Mouse (Mus musculus): ENCODE data around the gene Senp5. TPM values are rescaled to one million over a fixed set of nuclear protein-coding genes. Genes with fewer than 3 reads are reported as not detected.
"Not testable (repeated sequence)": the region's sequence is repeated elsewhere in the genome, so short reads cannot be mapped to it uniquely, and the experiment has no call there.

Gene Senp5
- polyA plus RNA-seq, 1 experiment from 2014 or later = 11.5 TPM

- 37% methylated on average over 8 of the region's 8 CpGs for WGBS
Measured at GRCm38 (mm10) chr16:31947333-31947732, 55.8 kb downstream of the Senp5 start.

GRCm38 (mm10) chr16:31945986-31946385, 57.1 kb downstream of the Senp5 start:
- ATAC-seq (ENCODE audit: insufficient read depth, low FRiP score, low TSS enrichment); H3K27ac ChIP-seq (ENCODE audit: low read depth, low read length); H3K36me3 ChIP-seq (ENCODE audit: control insufficient read depth, insufficient read depth, low read length); H3K27me3 ChIP-seq (ENCODE audit: control insufficient read depth, insufficient read depth, low read length); H3K9ac ChIP-seq (ENCODE audit: low read length); H3K9me3 ChIP-seq (ENCODE audit: control insufficient read depth, low read length); DNase-seq (ENCODE audit: low spot score); H3K4me2 ChIP-seq (ENCODE audit: low read depth); H3K4me3 ChIP-seq (ENCODE audit: low read depth, low read length): not testable (repeated sequence)
- peaks cover 12% of the 10 kb centered on the region for H3K4me1 ChIP-seq (ENCODE audit: control insufficient read depth, insufficient read depth, low read length)
- WGBS = 95% methylated on average over 6 of the region's 6 CpGs

More at GRCm38 (mm10) chr16:31947333-31947732, 55.8 kb downstream of the Senp5 start:
- H3K4me3 ChIP-seq (ENCODE audit: low read depth, low read length) = peak overlapping the region; percentile 90
- H3K9me3 ChIP-seq (ENCODE audit: control insufficient read depth, low read length) = no peaks in the 10 kb centered on the region
- H3K27me3 ChIP-seq (ENCODE audit: control insufficient read depth, insufficient read depth, low read length) = no peaks in the 10 kb centered on the region
- H3K4me2 ChIP-seq (ENCODE audit: low read depth) = peak overlapping the region; percentile 86
- DNase-seq (ENCODE audit: low spot score) = no peak
- H3K27ac ChIP-seq (ENCODE audit: low read depth, low read length) = no peak overlapping the region
- H3K36me3 ChIP-seq (ENCODE audit: control insufficient read depth, insufficient read depth, low read length) = no peaks in the 10 kb centered on the region
- H3K4me1 ChIP-seq (ENCODE audit: control insufficient read depth, insufficient read depth, low read length) = peaks cover 12% of the 10 kb centered on the region
- ATAC-seq (ENCODE audit: insufficient read depth, low FRiP score, low TSS enrichment) = no peak
- peak overlapping the region; percentile 83 for H3K9ac ChIP-seq (ENCODE audit: low read length)

DNA sequence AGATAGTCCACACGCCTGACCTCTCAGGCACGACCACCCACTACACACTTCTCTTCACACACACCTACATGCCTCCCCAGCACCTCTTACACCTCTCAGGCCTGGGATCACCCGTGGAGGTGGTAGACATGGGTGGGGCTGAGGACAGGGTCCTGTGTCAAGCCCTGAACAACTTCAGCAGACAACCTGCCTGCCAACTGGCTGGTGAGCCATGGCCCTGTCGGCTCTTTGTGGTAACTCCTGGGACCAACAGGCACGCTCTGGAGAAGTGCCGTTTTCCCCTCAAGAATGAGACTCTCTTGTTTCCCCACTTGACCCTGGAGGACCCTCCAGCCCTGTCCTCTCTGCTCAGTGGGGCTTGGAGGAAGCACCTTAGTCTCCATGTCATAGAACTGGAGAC, 57.7 kb downstream of the Senp5 start:
- 88% methylated on average over 6 of the region's 6 CpGs for WGBS
- H3K4me2 ChIP-seq (ENCODE audit: low read depth) = no peak overlapping the region
- H3K4me3 ChIP-seq (ENCODE audit: low read depth, low read length) = no peak overlapping the region
- no peak overlapping the region for H3K9ac ChIP-seq (ENCODE audit: low read length)
- ATAC-seq (ENCODE audit: insufficient read depth, low FRiP score, low TSS enrichment) = no peak
- H3K27ac ChIP-seq (ENCODE audit: low read depth, low read length) = no peak overlapping the region
- H3K4me1 ChIP-seq (ENCODE audit: control insufficient read depth, insufficient read depth, low read length) = peaks cover 12% of the 10 kb centered on the region
- DNase-seq (ENCODE audit: low spot score) = no peak
- H3K9me3 ChIP-seq (ENCODE audit: control insufficient read depth, low read length) = no peaks in the 10 kb centered on the region
- no peaks in the 10 kb centered on the region for H3K36me3 ChIP-seq (ENCODE audit: control insufficient read depth, insufficient read depth, low read length)
- no peaks in the 10 kb centered on the region for H3K27me3 ChIP-seq (ENCODE audit: control insufficient read depth, insufficient read depth, low read length)

DNA sequence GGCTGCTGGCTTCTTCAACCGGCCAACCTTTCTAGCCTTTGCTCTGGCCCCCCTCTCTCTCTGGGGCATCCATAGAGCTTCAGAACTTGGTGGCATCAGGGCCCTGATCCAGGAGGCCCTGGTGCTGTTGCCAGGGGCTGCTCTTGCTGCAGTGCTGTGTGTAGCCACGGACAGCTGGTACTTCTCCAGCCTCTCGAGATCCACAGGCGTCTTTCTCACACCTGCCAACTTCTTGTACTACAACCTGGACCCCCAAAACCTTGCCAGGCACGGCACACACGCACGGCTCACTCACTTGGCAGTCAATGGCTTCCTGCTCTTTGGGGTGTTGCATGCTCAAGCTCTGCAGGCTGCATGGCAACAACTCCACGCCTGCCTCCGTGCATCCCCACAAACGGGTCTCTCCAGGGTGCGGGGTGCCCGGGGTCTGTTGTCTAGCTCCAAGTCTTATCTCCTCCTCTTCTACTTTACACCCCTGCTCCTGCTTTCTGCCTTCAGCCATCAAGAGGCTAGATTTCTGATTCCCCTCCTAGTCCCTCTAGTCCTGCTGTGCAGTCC, 58.3 kb downstream of the Senp5 start:
- no peak overlapping the region for H3K4me3 ChIP-seq (ENCODE audit: low read depth, low read length)
- ATAC-seq (ENCODE audit: insufficient read depth, low FRiP score, low TSS enrichment) = no peak
- 92% methylated on average over 12 of the region's 12 CpGs for WGBS
- H3K27ac ChIP-seq (ENCODE audit: low read depth, low read length) = no peak overlapping the region
- H3K36me3 ChIP-seq (ENCODE audit: control insufficient read depth, insufficient read depth, low read length) = no peaks in the 10 kb centered on the region
- H3K9ac ChIP-seq (ENCODE audit: low read length) = no peak overlapping the region
- no peaks in the 10 kb centered on the region for H3K27me3 ChIP-seq (ENCODE audit: control insufficient read depth, insufficient read depth, low read length)
- H3K4me1 ChIP-seq (ENCODE audit: control insufficient read depth, insufficient read depth, low read length) = peaks cover 12% of the 10 kb centered on the region
- no peak for DNase-seq (ENCODE audit: low spot score)
- H3K4me2 ChIP-seq (ENCODE audit: low read depth) = no peak overlapping the region
- H3K9me3 ChIP-seq (ENCODE audit: control insufficient read depth, low read length) = no peaks in the 10 kb centered on the region

- Histone ChIP-seq H3K27ac (ENCODE audit: low read depth, low read length) (no peak overlapping the region), H3K4me2 (ENCODE audit: low read depth) (no peak overlapping the region), H3K4me1 (ENCODE audit: control insufficient read depth, insufficient read depth, low read length) (peaks cover 12% of the 10 kb centered on the region), H3K4me3 (ENCODE audit: low read depth, low read length) (no peak overlapping the region), H3K9me3 (ENCODE audit: control insufficient read depth, low read length) (no peaks in the 10 kb centered on the region), H3K36me3 (ENCODE audit: control insufficient read depth, insufficient read depth, low read length) (no peaks in the 10 kb centered on the region), H3K9ac (ENCODE audit: low read length) (no peak overlapping the region), H3K27me3 (ENCODE audit: control insufficient read depth, insufficient read depth, low read length) (no peaks in the 10 kb centered on the region)
- DNase-seq (ENCODE audit: low spot score) (peak; percentile 83), ATAC-seq (ENCODE audit: insufficient read depth, low FRiP score, low TSS enrichment) (peak; percentile 29; the same call in 1 of the 2 replicates)
- WGBS = 2% methylated on average over 10 of the region's 10 CpGs
Measured at GRCm38 (mm10) chr16:31943980-31944379, 59.1 kb downstream of the Senp5 start.

- H3K9ac ChIP-seq (ENCODE audit: low read length) = no peak overlapping the region
Measured at GRCm38 (mm10) chr16:31940586-31940985, 62.5 kb downstream of the Senp5 start.

DNA sequence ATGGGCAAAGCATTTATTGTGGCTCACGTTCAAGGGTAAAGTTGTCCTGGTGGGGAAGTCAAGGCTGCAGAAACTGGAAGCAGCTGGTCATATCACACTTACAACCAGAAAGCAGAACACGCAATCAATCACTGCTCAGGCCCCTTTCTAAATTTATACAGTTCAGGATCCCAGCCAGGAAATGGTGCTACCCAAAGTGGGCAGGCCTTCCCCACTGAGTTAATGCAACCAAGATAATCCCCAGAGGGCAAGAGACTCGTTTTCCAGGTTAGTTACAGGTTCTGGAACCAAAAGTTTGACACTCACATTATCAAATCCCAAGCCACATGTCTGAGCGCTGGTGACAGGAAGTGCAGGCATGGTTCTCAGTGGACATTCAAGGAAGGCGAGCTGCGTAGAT, 64.2 kb downstream of the Senp5 start:
- Histone ChIP-seq H3K27me3 (ENCODE audit: control insufficient read depth, insufficient read depth, low read length) (peaks cover 16% of the 10 kb centered on the region), H3K4me3 (ENCODE audit: low read depth, low read length) (no peak overlapping the region), H3K27ac (ENCODE audit: low read depth, low read length) (no peak overlapping the region), H3K36me3 (ENCODE audit: control insufficient read depth, insufficient read depth, low read length) (no peaks in the 10 kb centered on the region), H3K4me1 (ENCODE audit: control insufficient read depth, insufficient read depth, low read length) (peaks cover 12% of the 10 kb centered on the region; the same call in 1 of the 2 replicates), H3K9me3 (ENCODE audit: control insufficient read depth, low read length) (no peaks in the 10 kb centered on the region), H3K4me2 (ENCODE audit: low read depth) (no peak overlapping the region), H3K9ac (ENCODE audit: low read length) (no peak overlapping the region)
- WGBS = 73% methylated on average over 6 of the region's 6 CpGs
- no peak for ATAC-seq (ENCODE audit: insufficient read depth, low FRiP score, low TSS enrichment)
- DNase-seq (ENCODE audit: low spot score) = no peak

More at GRCm38 (mm10) chr16:31940586-31940985, 62.5 kb downstream of the Senp5 start:
- Histone ChIP-seq H3K36me3 (ENCODE audit: control insufficient read depth, insufficient read depth, low read length) (no peaks in the 10 kb centered on the region), H3K4me1 (ENCODE audit: control insufficient read depth, insufficient read depth, low read length) (no peaks in the 10 kb centered on the region), H3K4me3 (ENCODE audit: low read depth, low read length) (no peak overlapping the region), H3K27me3 (ENCODE audit: control insufficient read depth, insufficient read depth, low read length) (peaks cover 2% of the 10 kb centered on the region; the same call in 1 of the 2 replicates), H3K27ac (ENCODE audit: low read depth, low read length) (no peak overlapping the region), H3K4me2 (ENCODE audit: low read depth) (no peak overlapping the region), H3K9me3 (ENCODE audit: control insufficient read depth, low read length) (no peaks in the 10 kb centered on the region)
- DNase-seq (ENCODE audit: low spot score) (no peak), ATAC-seq (ENCODE audit: insufficient read depth, low FRiP score, low TSS enrichment) (no peak)
- 65% methylated on average over 2 of the region's 2 CpGs for WGBS

GRCm38 (mm10) chr16:31936568-31936967, 66.5 kb downstream of the Senp5 start:
- no peaks in the 10 kb centered on the region for H3K36me3 ChIP-seq (ENCODE audit: control insufficient read depth, insufficient read depth, low read length)
- no peak overlapping the region for H3K27ac ChIP-seq (ENCODE audit: low read depth, low read length)
- H3K4me3 ChIP-seq (ENCODE audit: low read depth, low read length) = no peak overlapping the region
- ATAC-seq (ENCODE audit: insufficient read depth, low FRiP score, low TSS enrichment) (no peak), DNase-seq (ENCODE audit: low spot score) (no peak)
- no peak overlapping the region for H3K4me2 ChIP-seq (ENCODE audit: low read depth)
- peaks cover 16% of the 10 kb centered on the region; the same call in 1 of the 2 replicates for H3K4me1 ChIP-seq (ENCODE audit: control insufficient read depth, insufficient read depth, low read length)
- H3K27me3 ChIP-seq (ENCODE audit: control insufficient read depth, insufficient read depth, low read length) = peaks cover 20% of the 10 kb centered on the region
- no peaks in the 10 kb centered on the region for H3K9me3 ChIP-seq (ENCODE audit: control insufficient read depth, low read length)
- H3K9ac ChIP-seq (ENCODE audit: low read length) = no peak overlapping the region
- 89% methylated on average over 4 of the region's 4 CpGs for WGBS
